Mouse (Mus musculus) gastrocnemius, postnatal 10 days (tissue): ENCODE measurements at regions not wholly inside any gene's neighbourhood (a gene's known extent, or its start where the extent isn't known, plus 50 kb on each side); places are given as distances from the start of the nearest gene placed in this dataset.

Source experiments
- DNase-seq: peaks from one replicate; pipeline ENCODE4 v3.0.0; 2021; ENCODE audit warnings: mixed read lengths

DNA sequence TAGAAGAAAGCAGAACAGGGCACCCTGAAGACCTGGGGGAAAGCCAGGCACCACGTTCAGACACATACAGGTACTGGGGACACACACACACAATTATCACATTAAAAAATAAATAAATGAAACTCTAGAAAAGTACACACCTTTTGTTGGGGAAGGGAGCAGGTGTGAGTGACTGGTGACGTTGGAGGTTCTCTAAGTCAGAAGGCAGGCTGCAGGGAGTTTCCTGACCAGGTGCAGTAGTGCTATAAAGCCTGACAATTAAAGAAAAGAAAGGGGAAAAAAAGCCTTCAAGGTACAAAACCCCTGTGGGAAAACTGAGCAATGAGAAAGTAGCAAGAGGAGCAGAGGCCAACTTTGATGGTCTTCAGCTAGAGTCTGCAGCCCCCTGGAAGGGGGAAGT lies 145.1 kb upstream of the Nfe2l3 start:
- no peak for DNase-seq

DNA sequence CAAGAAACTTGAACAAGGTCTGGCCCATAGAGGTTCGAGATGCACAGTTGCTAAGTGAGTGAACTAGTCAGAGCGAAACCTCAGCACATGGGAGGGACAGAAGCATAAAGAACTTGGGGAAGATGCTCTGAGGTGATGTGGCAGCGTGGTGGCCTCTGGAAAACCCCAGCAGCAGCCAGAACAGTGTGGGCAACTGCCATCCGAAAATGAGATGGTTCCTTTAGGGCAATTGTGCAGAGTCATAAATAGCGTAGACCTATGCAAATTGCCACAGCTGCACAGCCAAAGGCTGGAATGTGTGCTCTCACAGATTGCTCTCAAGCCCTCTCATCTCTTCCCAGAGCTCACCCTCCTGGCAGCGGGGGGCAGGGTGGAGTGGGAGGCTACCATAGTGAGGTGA lies 144.7 kb upstream of the Nfe2l3 start:
- DNase-seq: no peak

DNA sequence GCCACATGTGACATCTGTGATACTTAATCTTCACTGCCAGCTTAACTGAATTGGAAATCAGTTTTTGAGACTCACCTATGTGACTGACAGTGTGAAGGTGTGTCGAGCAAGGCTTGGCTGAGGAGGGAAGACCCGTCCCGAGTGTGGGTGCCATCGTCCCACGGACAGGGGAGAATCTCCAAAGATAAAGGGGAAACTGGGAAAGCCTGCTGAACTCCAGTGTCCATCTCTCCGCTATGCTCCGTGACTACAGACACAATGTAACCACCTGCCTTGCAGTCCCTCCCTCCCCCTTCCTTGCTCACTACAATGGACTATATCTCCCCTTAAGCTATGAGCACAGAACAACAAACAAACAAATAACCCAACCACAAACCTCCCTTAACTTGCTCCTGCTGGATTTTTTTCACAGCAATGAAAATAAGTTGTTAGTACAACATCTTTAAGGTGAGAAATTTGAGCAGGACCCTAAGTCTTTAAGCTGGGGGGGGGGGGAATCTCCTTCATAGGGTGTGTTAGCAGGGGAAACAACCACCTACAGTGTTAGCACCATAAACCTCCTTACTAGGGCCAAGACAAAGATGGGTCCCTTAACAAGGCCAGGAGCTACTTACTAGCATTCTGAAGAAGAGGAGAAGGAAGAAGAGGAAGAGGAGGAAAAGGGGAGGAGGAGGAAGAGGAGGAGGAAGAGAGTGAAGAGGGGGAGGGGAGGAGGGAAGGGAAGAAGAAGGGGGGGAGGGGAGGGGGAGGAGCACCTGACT lies 144.0 kb upstream of the Nfe2l3 start:
- DNase-seq: no peak

DNA sequence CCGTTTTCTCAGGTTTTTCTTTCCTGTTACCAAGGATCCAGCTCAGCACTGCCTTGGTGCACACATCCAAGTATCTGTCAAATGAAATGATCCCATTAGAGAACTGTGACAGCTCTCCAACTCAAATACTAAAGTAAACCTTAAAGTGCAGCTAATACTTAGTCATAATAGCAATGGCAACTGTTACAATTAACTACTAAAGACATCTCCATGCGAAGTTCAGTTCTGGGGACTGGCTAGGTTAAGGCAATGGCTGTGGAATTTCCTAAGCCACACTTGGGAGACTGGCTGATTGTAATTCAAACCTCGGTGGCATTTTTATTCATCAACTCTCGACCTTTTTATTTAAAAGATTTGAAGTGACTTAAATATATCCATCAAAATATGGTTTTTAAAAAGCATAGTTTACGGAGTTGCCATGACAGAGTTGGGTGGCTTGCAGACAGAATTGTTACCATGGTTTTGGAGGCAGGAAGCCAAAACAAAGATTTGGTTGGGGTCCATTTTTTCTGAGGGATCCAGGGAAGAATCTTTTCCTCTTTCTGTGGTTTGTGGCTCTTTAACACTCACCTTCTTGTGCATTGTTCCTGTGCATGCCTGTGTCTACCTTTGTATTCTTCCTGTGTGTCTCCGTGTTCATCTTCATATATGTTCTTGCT lies 143.3 kb upstream of the Nfe2l3 start:
- DNase-seq: no peak

DNA sequence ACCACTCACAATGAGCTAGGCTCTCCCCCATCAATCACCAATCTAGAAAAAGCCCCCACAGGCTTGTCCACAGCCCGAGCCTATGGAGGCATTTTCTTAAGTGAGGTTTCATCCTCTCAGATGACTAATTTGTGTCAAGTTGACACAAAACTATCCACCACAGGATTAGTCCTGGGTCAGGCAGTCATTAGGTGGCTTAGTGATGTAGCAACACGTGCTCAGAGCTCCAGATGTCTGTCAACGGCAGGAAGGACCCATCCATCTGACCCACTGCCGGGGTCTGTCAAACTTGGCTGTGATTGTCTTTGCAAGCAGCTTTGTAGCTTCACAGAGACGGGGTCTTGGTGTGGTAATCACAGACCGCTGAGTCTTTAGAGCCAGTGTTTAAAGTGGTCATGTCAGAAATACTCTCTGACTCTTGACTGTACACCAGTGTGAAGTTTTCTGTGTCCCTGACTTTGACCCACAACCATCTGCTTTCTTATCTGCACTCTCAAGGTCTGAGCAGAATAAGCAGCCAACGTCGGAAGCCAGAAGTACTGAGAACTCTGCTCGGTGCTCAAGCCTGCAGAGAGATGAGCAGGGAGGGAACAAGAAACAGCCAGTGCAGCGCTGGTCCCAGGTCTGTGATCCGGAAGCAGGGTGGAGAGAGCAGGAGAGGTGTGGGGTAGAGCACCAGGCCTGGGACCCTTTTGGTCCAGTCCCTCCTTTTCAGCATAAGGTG lies 131.6 kb upstream of the Nfe2l3 start:
- no peak for DNase-seq

DNA sequence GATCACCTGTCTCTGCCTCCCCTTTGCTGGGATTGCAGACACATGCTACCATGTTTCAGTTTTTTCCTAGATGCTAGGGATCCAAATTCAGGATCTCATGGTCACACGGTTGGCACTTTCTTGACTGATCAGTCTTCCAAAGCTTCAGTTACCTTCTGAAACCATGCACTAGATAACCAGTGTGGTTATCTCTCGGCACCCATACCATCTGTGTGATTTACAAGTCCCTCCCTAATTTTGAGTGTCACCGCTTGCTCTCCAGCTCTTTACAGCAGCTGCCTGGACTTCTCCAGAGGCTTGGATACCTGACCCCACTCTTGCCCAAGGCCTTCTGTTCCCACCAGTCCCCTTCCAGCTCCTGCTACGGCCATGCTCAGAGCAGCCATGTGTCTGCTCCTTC lies 130.6 kb upstream of the Nfe2l3 start:
- no peak for DNase-seq

DNA sequence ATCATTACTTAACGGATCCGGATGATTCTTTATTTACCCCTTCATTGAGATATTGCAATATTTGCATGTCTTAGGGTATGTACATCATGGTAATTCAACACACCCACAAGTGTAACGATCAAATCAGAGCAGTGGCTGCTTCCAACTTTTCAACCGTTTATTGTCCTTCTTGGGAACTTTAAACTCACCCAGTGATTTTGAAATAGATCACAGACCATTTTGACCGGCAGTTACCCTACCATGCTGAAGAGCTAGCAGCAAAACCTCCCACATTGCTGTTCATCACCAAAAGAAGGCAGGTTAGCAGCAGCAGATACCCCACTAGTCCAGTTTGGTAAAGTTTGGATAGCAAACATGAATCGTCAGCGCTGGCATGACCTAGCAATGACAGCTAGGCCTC lies 130.2 kb upstream of the Nfe2l3 start:
- DNase-seq: no peak

DNA sequence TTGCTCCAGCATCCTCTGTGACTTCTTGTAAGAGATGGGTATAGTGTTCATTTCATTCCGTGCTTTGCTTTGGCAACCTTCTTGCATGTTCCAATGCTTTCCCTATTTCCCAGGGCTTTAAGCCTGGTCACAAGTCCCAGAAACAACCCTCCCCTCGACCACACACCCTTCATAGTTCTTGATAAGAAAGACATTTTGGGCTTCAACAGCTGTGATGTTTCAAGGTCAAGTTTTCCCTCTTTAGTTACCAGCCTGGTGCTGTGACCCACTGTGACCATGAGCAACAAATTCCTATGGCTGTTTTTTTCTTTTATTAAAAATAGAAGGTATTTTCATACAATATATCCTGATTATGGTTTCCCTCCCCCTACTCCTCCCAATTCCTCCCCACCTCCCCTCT lies 114.1 kb upstream of the Nfe2l3 start:
- DNase-seq: no peak

DNA sequence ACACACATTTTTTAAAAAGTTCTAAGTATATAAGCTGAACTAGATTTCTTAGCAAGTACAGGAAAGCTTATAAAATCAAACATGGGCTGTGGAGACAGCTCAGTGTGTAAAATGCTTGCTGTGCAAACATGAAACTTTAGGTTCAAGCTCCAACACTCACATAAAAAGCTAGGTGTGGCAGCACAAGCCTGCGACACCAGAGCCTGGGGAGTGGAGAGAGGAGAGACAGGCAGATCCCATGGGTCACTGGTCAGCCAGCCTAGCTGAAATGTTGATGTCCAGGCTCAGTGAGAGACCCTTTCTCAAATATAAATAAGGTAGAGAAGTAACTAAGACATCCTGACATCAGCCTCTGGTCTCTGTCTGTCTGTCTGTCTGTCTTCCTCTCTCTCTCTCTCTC lies 112.5 kb upstream of the Nfe2l3 start:
- DNase-seq: no peak

DNA sequence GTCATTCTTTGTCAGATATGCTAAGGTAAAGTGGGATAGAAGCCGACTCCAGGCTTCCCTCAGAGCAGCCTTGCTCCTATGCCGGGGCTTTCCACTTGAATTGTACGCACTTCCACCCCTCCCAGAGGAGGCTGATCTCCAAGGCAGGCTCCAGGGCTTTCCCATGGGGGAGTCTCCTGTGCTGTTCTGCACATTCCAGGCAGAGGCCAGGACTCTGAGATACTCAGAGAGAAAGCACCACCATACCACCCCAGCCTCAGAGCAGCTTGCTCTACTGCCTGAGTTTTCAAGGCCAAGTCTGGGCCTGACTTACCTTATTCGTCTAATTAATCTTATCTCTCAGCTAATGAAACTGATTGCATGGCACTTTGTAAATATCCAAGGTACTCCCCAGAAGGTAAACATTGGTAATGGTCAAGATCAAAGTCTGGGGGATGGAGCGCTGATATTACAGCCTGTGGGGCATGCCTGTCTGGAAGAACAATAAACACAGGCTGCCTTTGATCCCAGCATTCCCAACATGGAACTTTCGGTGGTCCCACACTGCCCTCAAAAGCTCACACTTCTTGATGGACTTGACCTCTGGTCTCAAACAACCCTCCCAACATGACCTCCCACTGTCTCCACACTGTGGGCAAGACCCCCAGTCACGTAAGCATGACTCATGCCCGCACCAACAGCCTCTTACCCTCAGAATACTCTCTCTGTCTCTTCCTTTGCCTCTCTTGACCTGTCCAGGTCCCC lies 111.6 kb upstream of the Nfe2l3 start:
- no peak for DNase-seq

DNA sequence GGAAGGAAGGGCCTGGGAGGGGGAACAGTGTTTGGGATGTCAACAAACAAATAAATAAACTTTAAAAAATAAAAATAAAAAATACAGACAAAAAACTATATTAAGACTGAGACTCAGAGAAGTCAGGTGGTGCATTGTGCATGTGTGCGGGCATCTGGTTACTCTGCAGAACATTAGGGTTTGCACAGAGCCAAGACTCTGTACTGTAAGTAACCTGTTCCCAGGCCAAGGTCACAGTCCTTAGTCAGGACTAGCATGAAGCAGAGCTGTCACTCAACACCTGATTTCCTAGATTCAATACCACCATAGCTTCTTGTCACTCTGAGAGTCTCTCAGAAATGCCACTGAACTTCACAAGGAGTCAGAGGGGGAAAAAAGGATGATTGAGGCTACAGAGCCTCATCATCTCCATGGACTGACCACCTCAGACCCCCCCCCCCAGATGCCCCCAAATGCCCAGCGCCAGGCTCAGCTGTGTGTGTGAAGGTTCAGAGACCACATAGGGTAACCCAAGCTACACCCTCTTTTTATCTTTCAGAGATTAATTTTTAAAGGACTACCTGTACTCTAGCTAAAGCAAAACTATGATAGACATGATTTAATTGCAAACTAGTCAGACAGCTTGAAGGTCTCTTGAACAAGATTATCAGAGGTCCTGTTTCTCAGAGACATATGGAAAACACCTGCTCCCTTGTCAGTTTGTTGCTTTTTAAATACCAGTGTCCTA lies 106.2 kb upstream of the Nfe2l3 start:
- no peak for DNase-seq

DNA sequence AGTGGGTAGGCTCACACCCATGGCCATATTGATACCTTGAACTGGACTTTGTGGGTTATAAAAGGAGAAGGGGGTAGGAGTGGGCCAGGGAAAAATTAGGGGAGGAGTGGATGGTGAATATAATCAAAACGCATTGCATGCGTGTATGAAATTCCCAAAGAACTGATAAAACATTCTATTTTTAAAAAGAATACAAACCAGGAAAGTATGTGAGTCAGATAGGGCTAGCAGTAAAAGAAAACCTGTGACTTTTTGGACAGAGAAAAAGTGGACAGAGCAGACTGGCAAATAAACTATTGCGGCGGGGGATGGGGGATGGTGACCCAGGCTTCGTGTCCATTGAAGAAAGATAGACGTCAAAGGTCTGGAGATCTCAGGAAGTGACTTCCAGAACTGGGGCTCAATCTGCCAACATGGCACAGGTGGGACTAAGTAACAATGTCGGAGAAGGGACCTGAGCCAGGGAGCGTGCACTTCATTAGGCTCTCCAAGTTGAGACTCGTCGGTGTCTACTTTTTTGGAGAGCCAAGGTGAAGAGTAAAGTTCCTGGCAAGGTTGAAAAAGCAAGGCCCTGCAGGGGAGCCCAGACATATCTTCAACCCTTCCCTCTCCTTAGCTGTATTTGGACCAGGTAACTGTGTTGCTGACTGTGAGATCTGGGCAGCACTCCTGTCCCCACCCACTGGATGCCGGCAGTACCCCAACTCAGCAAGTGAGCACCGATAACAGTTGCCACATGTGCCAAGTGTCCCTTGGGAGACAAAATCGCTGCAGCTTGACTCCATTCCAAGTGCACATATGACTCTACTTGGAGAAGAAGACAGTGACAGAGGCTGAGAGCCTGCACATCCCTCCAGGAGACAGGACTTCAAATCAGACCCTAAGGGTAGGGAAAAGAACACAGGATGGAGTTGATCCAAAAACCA lies 103.1 kb upstream of the Nfe2l3 start:
- no peak for DNase-seq

DNA sequence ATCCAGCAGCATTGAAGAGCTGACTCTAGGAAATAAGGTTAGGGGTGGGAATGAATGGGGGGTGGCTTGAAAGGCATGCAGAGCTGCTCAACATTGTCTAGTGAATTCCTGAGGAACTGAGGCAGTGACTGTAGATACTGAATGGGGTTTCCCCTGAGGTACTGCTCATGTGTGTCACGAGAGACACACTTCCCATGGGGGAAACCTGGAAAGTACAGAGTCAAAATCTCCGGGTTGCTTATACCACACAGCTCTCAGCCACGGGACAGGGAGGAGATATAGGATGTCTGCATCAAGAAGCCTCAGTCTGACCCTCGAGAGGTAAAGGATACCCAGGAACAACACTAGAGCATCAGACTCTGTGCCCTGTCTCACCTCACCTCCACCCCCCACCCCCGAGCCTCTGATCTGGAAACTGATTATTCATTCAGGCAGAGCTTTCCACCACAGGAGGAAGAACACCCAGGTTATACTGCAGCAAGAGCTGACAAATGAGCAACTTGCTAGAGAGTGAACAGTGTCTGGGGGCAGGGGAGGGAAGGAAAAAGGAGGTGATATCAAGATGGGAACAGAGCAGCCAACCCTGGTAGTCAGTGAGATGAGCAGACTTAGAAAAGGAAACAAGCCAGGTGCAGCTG lies 102.3 kb upstream of the Nfe2l3 start:
- no peak for DNase-seq

DNA sequence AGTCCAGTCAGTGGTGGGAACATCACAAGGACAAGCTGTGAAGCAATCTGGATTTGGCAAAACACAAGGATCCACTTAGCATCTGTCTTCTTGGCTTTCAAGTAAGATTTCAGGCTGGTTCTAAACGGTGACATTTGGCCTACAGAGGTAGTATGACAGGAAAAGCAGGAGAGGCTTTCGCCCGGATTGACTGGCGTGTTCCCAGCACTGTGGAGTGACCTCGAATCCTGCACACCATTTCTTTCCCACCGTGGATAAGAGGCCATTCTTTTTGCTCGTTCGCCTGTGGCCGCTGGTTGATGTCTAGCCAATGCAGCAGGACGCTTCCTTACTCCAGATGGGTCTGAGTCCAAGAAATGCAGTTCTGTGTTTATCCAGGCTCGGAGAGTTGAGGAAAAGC lies 99.6 kb upstream of the Nfe2l3 start:
- DNase-seq: peak; percentile 24

DNA sequence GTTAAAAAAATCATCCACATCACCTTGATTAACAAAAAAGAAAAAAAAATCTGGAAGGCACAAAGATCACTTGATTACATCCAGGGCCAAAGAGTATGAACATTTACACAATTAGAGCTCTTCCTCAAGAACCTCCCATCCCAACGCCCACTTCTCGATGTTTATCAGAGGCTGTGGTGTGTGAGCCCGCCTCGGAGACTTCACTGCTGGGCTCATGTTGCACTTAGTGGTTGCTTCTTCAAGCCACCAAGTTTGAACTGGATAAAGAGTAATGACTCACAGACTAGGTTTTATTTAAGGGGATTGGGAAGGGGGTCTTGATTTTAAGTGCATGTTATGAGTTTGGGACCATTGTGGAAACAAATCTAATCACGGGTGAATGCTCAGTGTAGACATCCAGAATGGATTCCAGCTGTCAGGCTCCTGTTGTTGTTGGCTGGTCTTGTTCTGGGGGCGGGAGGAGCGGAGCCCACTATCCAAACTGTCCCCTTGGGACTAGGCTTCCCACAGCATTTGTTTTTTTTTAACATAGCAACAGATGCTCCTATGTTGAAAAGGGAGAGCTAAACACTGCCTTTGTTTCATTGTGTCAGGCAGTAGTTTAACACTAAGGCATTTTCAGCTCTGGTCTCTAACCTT lies 98.6 kb upstream of the Nfe2l3 start:
- no peak for DNase-seq

DNA sequence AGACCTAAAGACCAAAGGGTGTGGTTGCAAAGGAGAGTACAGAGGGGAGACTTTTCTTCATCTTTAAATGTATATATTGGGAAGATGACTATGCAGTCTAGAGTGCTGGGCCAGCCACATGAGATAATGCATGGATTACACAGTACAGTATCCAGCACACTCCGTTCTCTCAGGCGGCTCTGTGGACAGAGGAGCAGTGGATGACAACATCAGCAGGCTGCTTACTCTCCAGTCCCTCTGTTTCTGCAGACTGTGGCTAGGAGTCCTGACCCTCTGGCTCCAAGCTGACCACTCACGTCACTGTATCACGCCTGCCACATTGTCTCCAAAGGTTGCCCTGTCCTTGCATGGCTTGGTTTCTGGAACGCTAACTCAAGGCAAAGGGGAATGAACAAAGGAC lies 97.2 kb upstream of the Nfe2l3 start:
- no peak for DNase-seq

DNA sequence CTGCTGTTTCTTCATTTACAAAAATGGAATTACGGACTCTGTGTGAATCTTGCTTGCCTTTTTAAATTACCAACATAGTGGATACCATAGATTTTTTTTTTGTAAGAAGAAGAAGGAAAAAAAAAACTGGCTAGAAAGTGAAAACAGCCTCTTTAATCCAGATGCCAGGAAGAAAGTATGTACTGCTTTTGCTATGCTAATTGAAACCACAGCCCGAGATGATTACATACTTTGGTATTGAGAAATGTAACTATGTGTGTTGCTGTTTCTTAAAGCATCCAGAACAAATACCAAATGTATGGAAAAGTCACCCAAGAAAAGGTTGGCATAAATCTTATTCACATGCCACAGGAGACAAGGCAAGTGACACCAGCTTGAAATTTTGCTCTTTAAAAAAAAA lies 93.2 kb upstream of the Nfe2l3 start:
- no peak for DNase-seq

DNA sequence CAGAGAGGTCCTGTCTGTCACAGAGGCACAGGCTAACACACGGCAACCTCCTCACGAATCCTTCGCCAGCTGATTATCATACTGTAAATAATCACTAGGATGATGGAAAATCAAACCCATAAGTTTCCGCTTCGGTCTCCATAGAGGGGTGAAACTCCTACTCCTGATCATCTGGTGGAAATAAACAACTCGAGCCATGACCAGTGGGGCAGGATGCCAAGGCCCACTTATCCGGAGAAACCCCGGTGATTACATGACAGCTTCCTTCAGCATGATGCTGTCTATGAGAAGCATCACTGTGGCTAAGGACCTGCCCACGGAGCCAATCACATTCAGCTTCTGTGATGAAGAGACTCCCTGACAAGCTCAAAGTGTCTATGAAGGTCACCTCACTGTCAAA lies 84.7 kb upstream of the Nfe2l3 start:
- DNase-seq: no peak

DNA sequence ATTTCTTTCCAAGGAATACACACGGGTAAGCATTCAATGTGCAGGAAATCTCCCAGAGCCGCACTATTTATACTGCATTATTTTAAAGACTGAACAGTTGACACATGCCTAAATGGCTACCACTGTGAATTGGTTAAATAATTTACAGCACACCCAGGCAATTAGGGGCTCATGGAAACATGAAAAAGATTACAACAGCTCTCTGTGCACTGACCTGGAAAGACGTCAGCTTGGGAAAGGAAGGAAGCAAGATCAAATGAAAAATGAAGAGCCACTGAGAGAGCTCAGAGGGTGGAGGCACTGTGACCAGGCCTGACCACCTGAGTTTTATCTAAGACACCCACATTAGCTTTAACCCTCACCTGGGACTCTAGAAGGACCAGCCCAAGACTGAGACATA lies 82.7 kb upstream of the Nfe2l3 start:
- DNase-seq: no peak

DNA sequence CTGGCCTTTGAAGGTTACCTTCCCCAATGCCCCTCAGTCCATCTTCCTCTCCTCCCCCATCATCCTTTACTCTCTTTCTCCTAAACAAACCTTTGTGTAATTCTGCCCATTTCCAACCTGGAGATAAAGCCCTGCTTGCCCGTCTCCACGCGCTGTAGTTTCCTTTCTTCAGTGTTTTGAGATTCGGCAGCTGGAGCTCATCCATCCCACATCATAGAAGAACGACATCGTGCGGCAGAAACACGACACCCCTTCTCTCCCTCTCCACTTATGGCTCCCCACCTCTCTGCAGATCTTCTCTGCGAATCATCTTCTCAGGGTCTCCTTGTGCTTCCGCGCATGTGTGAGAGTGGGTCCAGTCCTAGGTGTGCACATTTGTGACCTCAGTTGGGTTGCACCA lies 77.4 kb upstream of the Nfe2l3 start:
- DNase-seq: no peak
